Mouse (Mus musculus) Patski (cell line): ENCODE results near the gene Slc39a9. TPM values are rescaled to one million over a fixed set of nuclear protein-coding genes. Genes with fewer than 3 reads are reported as not detected.

Experiments used
- ATAC-seq: fragments of 100-300 bp; one replicate; pipeline ENCODE4 v1.8.0; 2021
- CTCF ChIA-PET: fragments of 350-600 bp; sonication (Branson Sonifier 250); formaldehyde crosslinking; loops from one replicate; lab custom pipeline; 2022; ENCODE audit warnings: inconsistent platforms; lab: Charles Lee
- POLR2A ChIA-PET: fragments of 350-600 bp; sonication (Branson Sonifier 250); formaldehyde crosslinking; loops from one replicate; lab custom pipeline; 2022; ENCODE audit warnings: antibody characterized with exemption, inconsistent platforms; lab: Charles Lee
- DNase-seq: peaks from one replicate; pipeline ENCODE4 v3.0.0-alpha.2; 2011; ENCODE audit warnings: low read depth, low spot score
- H3K27me3 ChIP-seq: fragments of 371-371 bp; one replicate; pipeline ENCODE4 v1.5.1; 2021
- CTCF ChIP-seq: fragments of 100-300 bp; IDR thresholded peaks from one replicate; pipeline ENCODE4 v1.5.1; 2021
- in situ Hi-C: fragments of 300-500 bp; cut with MboI; formaldehyde crosslinking; loops from 3 replicates; pipeline ENCODE4 v1.11.1; 2018; ENCODE audit warnings: low pct_unique_long_range_greater_than_20kb, mixed read lengths
- polyA plus RNA-seq: library from polyadenylated mRNA; unstranded; gene quantifications from one replicate; pipeline ENCODE4 v1.2.3, GENCODE M21; 2021

Slc39a9 gene
- polyA plus RNA-seq, 1 experiment from 2014 or later, result 30.9 TPM

GRCm38 (mm10) chr12:80653951-80654658 is 10.4 kb downstream of the Slc39a9 start:
- ATAC-seq (no peak), DNase-seq (no peak)
- CTCF ChIA-PET, result interaction anchor here (2.6 kb wide), 1 partner anchor 19 kb away, joined by 12 read pairs; no protein-coding TSS in a partner anchor
- TF ChIP-seq CTCF, result no peak
- no peaks in the 10 kb centered on the region for H3K27me3 ChIP-seq
- in situ Hi-C loops, result loop anchor here (25.0 kb wide), 1 partner anchor 492 kb away; no protein-coding TSS in a partner anchor
- POLR2A ChIA-PET, result interaction anchor here (0.8 kb wide), 1 partner anchor 9 kb away, joined by 3 read pairs; the partner anchor contains the start of gene Erh

GRCm38 (mm10) chr12:80654659-80655025 is 11.0 kb downstream of the Slc39a9 start:
- CTCF ChIA-PET, result interaction anchor here (2.6 kb wide), 1 partner anchor 18 kb away, joined by 12 read pairs; no protein-coding TSS in a partner anchor
- POLR2A ChIA-PET, result no interaction called here
- in situ Hi-C loops, result loop anchor here (25.0 kb wide), 1 partner anchor 492 kb away; no protein-coding TSS in a partner anchor
- no peaks in the 10 kb centered on the region for H3K27me3 ChIP-seq
- DNase-seq (no peak), ATAC-seq (no peak)
- no peak for TF ChIP-seq CTCF

GRCm38 (mm10) chr12:80658661-80659060 is 15.0 kb downstream of the Slc39a9 start:
- in situ Hi-C loops, result loop anchor here (25.0 kb wide), 1 partner anchor 496 kb away; no protein-coding TSS in a partner anchor
- ChIA-PET CTCF (interaction anchor here (1.0 to 4.6 kb wide), 2 partner anchors 10 to 15 kb away, joined by 6 to 27 read pairs; no protein-coding TSS in a partner anchor), POLR2A (no interaction called here)
- H3K27me3 ChIP-seq, result no peaks in the 10 kb centered on the region
- DNase-seq (no peak), ATAC-seq (no peak)
- TF ChIP-seq CTCF, result no peak

- ATAC-seq, result no peak
- in situ Hi-C loops, result loop anchor here (25.0 kb wide), 1 partner anchor 500 kb away; no protein-coding TSS in a partner anchor
- DNase-seq, result no peak
- ChIA-PET CTCF (interaction anchor here (4.6 kb wide), 1 partner anchor 11 kb away, joined by 27 read pairs; no protein-coding TSS in a partner anchor), POLR2A (no interaction called here)
- no peaks in the 10 kb centered on the region for H3K27me3 ChIP-seq
- no peak for TF ChIP-seq CTCF
Observed at GRCm38 (mm10) chr12:80662322-80662721, 18.6 kb downstream of the Slc39a9 start.

GRCm38 (mm10) chr12:80663935-80664334 is 20.3 kb downstream of the Slc39a9 start:
- CTCF ChIA-PET, result no interaction called here
- in situ Hi-C loops, result loop anchor here (25.0 kb wide), 1 partner anchor 502 kb away; no protein-coding TSS in a partner anchor
- ATAC-seq, result no peak

GRCm38 (mm10) chr12:80668391-80668790 is 24.7 kb downstream of the Slc39a9 start:
- TF ChIP-seq CTCF, result no peak
- no peaks in the 10 kb centered on the region for H3K27me3 ChIP-seq
- in situ Hi-C loops, result loop anchor here (25.0 kb wide), 1 partner anchor 506 kb away; no protein-coding TSS in a partner anchor
- DNase-seq, result no peak
- no peak for ATAC-seq
- CTCF ChIA-PET, result no interaction called here
- POLR2A ChIA-PET, result no interaction called here

More at GRCm38 (mm10) chr12:80663935-80664334, 20.3 kb downstream of the Slc39a9 start:
- no peak for DNase-seq
- H3K27me3 ChIP-seq, result no peaks in the 10 kb centered on the region
- POLR2A ChIA-PET, result interaction anchor here (0.6 kb wide), 1 partner anchor 1353 kb away, joined by 3 read pairs; no protein-coding TSS in a partner anchor
- TF ChIP-seq CTCF, result no peak

- ATAC-seq (no peak), DNase-seq (no peak)
- ChIA-PET CTCF (interaction anchor here (0.6 to 4.1 kb wide), 19 partner anchors 9 to 515 kb away, joined by 3 to 27 read pairs (median 3); partner anchors contain the start of gene Erh), POLR2A (no interaction called here)
- H3K27me3 ChIP-seq, result no peaks in the 10 kb centered on the region
- peak; percentile 85 for TF ChIP-seq CTCF
- in situ Hi-C loops, result loop anchor here (25.0 kb wide), 1 partner anchor 511 kb away; no protein-coding TSS in a partner anchor
Observed at GRCm38 (mm10) chr12:80673170-80673569, 29.5 kb downstream of the Slc39a9 start.

GRCm38 (mm10) chr12:80681340-80681739 is 37.7 kb downstream of the Slc39a9 start:
- ATAC-seq, result no peak
- in situ Hi-C loops, result no loop called here
- CTCF ChIA-PET, result interaction anchor here (2.6 kb wide), 1 partner anchor 8 kb away, joined by 8 read pairs; no protein-coding TSS in a partner anchor
- POLR2A ChIA-PET, result no interaction called here
- peak; percentile 81 for TF ChIP-seq CTCF
- no peaks in the 10 kb centered on the region for H3K27me3 ChIP-seq
- no peak for DNase-seq

GRCm38 (mm10) chr12:80683554-80683953 is 39.9 kb downstream of the Slc39a9 start:
- DNase-seq (no peak), ATAC-seq (no peak)
- no peak for TF ChIP-seq CTCF
- ChIA-PET CTCF (interaction anchor here (2.6 kb wide), 1 partner anchor 10 kb away, joined by 8 read pairs; no protein-coding TSS in a partner anchor), POLR2A (no interaction called here)
- no peaks in the 10 kb centered on the region for H3K27me3 ChIP-seq
- in situ Hi-C loops, result no loop called here

- no peak for ATAC-seq
- ChIA-PET POLR2A (no interaction called here), CTCF (no interaction called here)
- in situ Hi-C loops, result no loop called here
- no peaks in the 10 kb centered on the region for H3K27me3 ChIP-seq
- no peak for TF ChIP-seq CTCF
- no peak for DNase-seq
Observed at GRCm38 (mm10) chr12:80684316-80684715, 40.6 kb downstream of the Slc39a9 start.
